In the genomic region with DNA sequence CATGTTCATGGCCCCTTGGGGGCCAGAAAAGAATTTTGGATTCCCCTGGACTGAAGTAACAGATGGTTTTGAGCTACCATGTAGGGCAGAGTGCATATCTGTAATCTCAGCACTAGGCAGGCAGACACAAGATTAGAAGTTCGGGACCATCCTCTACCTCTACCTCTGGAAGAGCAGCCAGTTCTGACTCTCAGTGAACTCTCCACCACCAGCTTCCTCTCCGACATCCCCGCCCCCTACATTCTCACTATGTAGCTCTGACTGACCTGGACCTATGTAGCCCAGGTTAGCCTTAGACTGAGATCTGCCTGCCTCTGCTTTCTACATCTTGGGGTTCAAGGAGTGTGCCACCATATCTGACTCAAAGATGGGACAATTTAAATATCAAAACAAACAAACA, we compare ENCODE assay signal across 8 mouse cellular contexts. TPM values are rescaled to one million over a fixed set of nuclear protein-coding genes. Genes with fewer than 3 reads are reported as not detected.
DNase-seq lines count a peak whose midpoint lies in the region; ATAC-seq and TF ChIP-seq lines count a peak whose summit lies in the region.

No protein-coding gene starts in this region.

- peaks cover 9% of the 10 kb centered on the region for H3K4me1 ChIP-seq in heart, adult 2 months (ENCODE audit: control insufficient read depth, insufficient read depth, low read length)
- H3K4me1 ChIP-seq in liver, embryonic 12.5 days: peaks cover 45% of the 10 kb centered on the region
- H3K4me1 ChIP-seq in liver, embryonic 11.5 days (replicated peaks; ENCODE audit: control insufficient read depth, insufficient read depth, low read length): peaks cover 6% of the 10 kb centered on the region
- peaks cover 35% of the 10 kb centered on the region for H3K4me1 ChIP-seq in embryonic facial prominence, embryonic 14.5 days (ENCODE audit: control insufficient read depth, insufficient read depth, low read length)
- H3K4me1 ChIP-seq in liver, embryonic 16.5 days (ENCODE audit: control insufficient read depth, low read depth, low read length): peaks cover 9% of the 10 kb centered on the region

- no peak for ATAC-seq in liver, embryonic 12.5 days
- ATAC-seq in liver, embryonic 11.5 days (replicated peaks; ENCODE audit: low FRiP score): no peak
- no peak for ATAC-seq in embryonic facial prominence, embryonic 14.5 days (ENCODE audit: low read depth)
- ATAC-seq in liver, embryonic 16.5 days (ENCODE audit: low read depth): no peak

- no peaks in the 10 kb centered on the region for H3K27me3 ChIP-seq in heart, adult 2 months (ENCODE audit: control insufficient read depth, insufficient read depth, low read length)
- peaks cover 18% of the 10 kb centered on the region for H3K27me3 ChIP-seq in liver, embryonic 12.5 days (replicated peaks)
- H3K27me3 ChIP-seq in liver, embryonic 11.5 days (replicated peaks; ENCODE audit: control insufficient read depth, insufficient read depth, low read length): no peaks in the 10 kb centered on the region
- no peaks in the 10 kb centered on the region for H3K27me3 ChIP-seq in embryonic facial prominence, embryonic 14.5 days (replicated peaks; ENCODE audit: control insufficient read depth, insufficient read depth, low read length)
- 0 out of 2 replicates have a peak, but pooled peaks cover 3% of the 10 kb centered on the region for H3K27me3 ChIP-seq in liver, embryonic 16.5 days (ENCODE audit: control insufficient read depth, insufficient read depth, low read depth, low read length)

- peak overlapping the region; percentile 64; the same call in 1 of the 2 replicates for H3K4me2 ChIP-seq in liver, embryonic 12.5 days
- no peak overlapping the region; the same call in 1 of the 2 replicates for H3K4me2 ChIP-seq in liver, embryonic 11.5 days
- H3K4me2 ChIP-seq in embryonic facial prominence, embryonic 14.5 days (ENCODE audit: low read depth, low read length): peak overlapping the region; percentile 59
- no peak overlapping the region for H3K4me2 ChIP-seq in liver, embryonic 16.5 days (ENCODE audit: low read depth, low read length)

- TF ChIP-seq POLR2A in heart, adult 2 months (IDR thresholded peaks at IDR 0.05; ENCODE audit: insufficient read depth, low read depth, low read length): peak; percentile 39; the same call in 1 of the 2 replicates

- peak overlapping the region; percentile 92 for H3K9ac ChIP-seq in heart, adult 2 months (ENCODE audit: low read depth, low read length)
- H3K9ac ChIP-seq in liver, embryonic 12.5 days: no peak overlapping the region
- no peak overlapping the region for H3K9ac ChIP-seq in liver, embryonic 11.5 days (ENCODE audit: low read depth, low read length)
- H3K9ac ChIP-seq in embryonic facial prominence, embryonic 14.5 days (ENCODE audit: low read depth, low read length): peak overlapping the region; percentile 75
- no peak overlapping the region for H3K9ac ChIP-seq in liver, embryonic 16.5 days (ENCODE audit: low read depth, low read length)

- TF ChIP-seq EP300 in heart, adult 2 months (IDR thresholded peaks at IDR 0.05; ENCODE audit: insufficient read depth, low read depth, low read length): no peak

- H3K36me3 ChIP-seq in heart, adult 2 months (ENCODE audit: control insufficient read depth, insufficient read depth, low read length): peaks cover 10% of the 10 kb centered on the region
- H3K36me3 ChIP-seq in liver, embryonic 12.5 days: peaks cover 6% of the 10 kb centered on the region
- H3K36me3 ChIP-seq in liver, embryonic 11.5 days (ENCODE audit: control insufficient read depth, insufficient read depth, low read length): peaks cover 5% of the 10 kb centered on the region; the same call in 1 of the 2 replicates
- peaks cover 23% of the 10 kb centered on the region for H3K36me3 ChIP-seq in embryonic facial prominence, embryonic 14.5 days (ENCODE audit: control insufficient read depth, insufficient read depth, low read length)
- peaks cover under 1% of the 10 kb centered on the region; the same call in 1 of the 2 replicates for H3K36me3 ChIP-seq in liver, embryonic 16.5 days (ENCODE audit: control insufficient read depth, insufficient read depth)

- no peaks in the 10 kb centered on the region; the same call in 1 of the 2 replicates for H3K9me3 ChIP-seq in liver, embryonic 12.5 days (replicated peaks)
- no peaks in the 10 kb centered on the region for H3K9me3 ChIP-seq in liver, embryonic 11.5 days (ENCODE audit: control insufficient read depth, low read length)
- H3K9me3 ChIP-seq in embryonic facial prominence, embryonic 14.5 days (ENCODE audit: control insufficient read depth, low read length): no peaks in the 10 kb centered on the region
- H3K9me3 ChIP-seq in liver, embryonic 16.5 days (replicated peaks; ENCODE audit: control insufficient read depth, low read length): no peaks in the 10 kb centered on the region

- H3K4me3 ChIP-seq in heart, adult 2 months: peak overlapping the region; percentile 68
- no peak overlapping the region for H3K4me3 ChIP-seq in liver, embryonic 12.5 days
- H3K4me3 ChIP-seq in liver, embryonic 11.5 days (ENCODE audit: low read depth, low read length): no peak overlapping the region; the same call in 1 of the 2 replicates
- H3K4me3 ChIP-seq in embryonic facial prominence, embryonic 14.5 days (ENCODE audit: low read depth, low read length): peak overlapping the region; percentile 52
- H3K4me3 ChIP-seq in liver, embryonic 16.5 days (ENCODE audit: low read depth, low read length): peak overlapping the region; percentile 46; the same call in 1 of the 2 replicates

- WGBS in heart, adult 2 months: 34% methylated on average over 3 of the region's 3 CpGs
- 29% methylated on average over 3 of the region's 3 CpGs for WGBS in liver, embryonic 12.5 days (ENCODE audit: insufficient replicate concordance)
- 62% methylated on average over 3 of the region's 3 CpGs for WGBS in liver, embryonic 11.5 days
- WGBS in embryonic facial prominence, embryonic 14.5 days: 73% methylated on average over 3 of the region's 3 CpGs
- 35% methylated on average over 3 of the region's 3 CpGs for WGBS in liver, embryonic 16.5 days (ENCODE audit: insufficient replicate concordance)

- DNase-seq in heart, adult 2 months: no peak
- no peak for DNase-seq in heart, postnatal 25 days (ENCODE audit: low spot score)
- no peak for DNase-seq in liver, embryonic 11.5 days (ENCODE audit: low spot score)
- no peak for DNase-seq in embryonic facial prominence, embryonic 14.5 days (ENCODE audit: low spot score)
- no peak for DNase-seq in urinary bladder, postnatal 14 days (ENCODE audit: low spot score)
- DNase-seq in cerebellum, adult 18-20 months: no peak

- intact Hi-C loops in heart, adult 2 months (cut with DNase I): no loop called here
- intact Hi-C loops in heart, postnatal 25 days (cut with DNase I): no loop called here

- H3K27ac ChIP-seq in heart, adult 2 months: peak overlapping the region; percentile 97
- H3K27ac ChIP-seq in liver, embryonic 12.5 days: no peak overlapping the region
- H3K27ac ChIP-seq in liver, embryonic 11.5 days (ENCODE audit: low read depth, low read length): no peak overlapping the region
- H3K27ac ChIP-seq in embryonic facial prominence, embryonic 14.5 days (replicated peaks; ENCODE audit: low read depth, low read length): 0 out of 2 replicates have a peak overlapping the region, but pooled peaks have one; percentile 48
- no peak overlapping the region for H3K27ac ChIP-seq in liver, embryonic 16.5 days (ENCODE audit: low read length)

- no peaks in the 10 kb centered on the region for H3K79me2 ChIP-seq in heart, adult 2 months (replicated peaks; ENCODE audit: control insufficient read depth, insufficient read depth, low read length)

- TF ChIP-seq CTCF in heart, adult 2 months (IDR thresholded peaks at IDR 0.05): no peak

RNA-seq across cellular contexts. Expression of gene Ehd2, which starts 0.9 kb away (rescaled TPM):
- 10 to 100 TPM; 76.8 to 91.3 TPM for total RNA-seq in heart, adult 2 months (2021)
- 81.9 and 100 TPM in 2 replicates for polyA plus RNA-seq in heart, adult 2 months (2012; rRNA removed)
- total RNA-seq in heart, postnatal 25 days (2021): 100 to 1,000 TPM; 112 to 129 TPM
- 6.5 and 7.8 TPM in 2 replicates for polyA plus RNA-seq in liver, embryonic 12.5 days (2016; fragmentation: Nextera tagmentation; extraction: Ambion mirVana)
- 7.5 and 10.8 TPM in 2 replicates for polyA plus RNA-seq in liver, embryonic 11.5 days (2014; fragmentation: Nextera tagmentation; extraction: Ambion mirVana)
- polyA plus RNA-seq in embryonic facial prominence, embryonic 14.5 days (2014; fragmentation: Nextera tagmentation; extraction: Ambion mirVana): 58.0 and 67.1 TPM in 2 replicates
- 4.7 and 5.6 TPM in 2 replicates for polyA plus RNA-seq in liver, embryonic 16.5 days (2015; fragmentation: Nextera tagmentation; extraction: Ambion mirVana)

RNA-seq across cellular contexts. Expression of gene Nop53, which starts 20.6 kb away (rescaled TPM):
- 100 to 1,000 TPM; 117 to 143 TPM for total RNA-seq in heart, adult 2 months (2021)
- 56.3 and 60.0 TPM in 2 replicates for polyA plus RNA-seq in heart, adult 2 months (2012; rRNA removed)
- total RNA-seq in heart, postnatal 25 days (2021): 100 to 1,000 TPM; 123 to 127 TPM
- 130 and 143 TPM in 2 replicates for polyA plus RNA-seq in liver, embryonic 12.5 days (2016; fragmentation: Nextera tagmentation; extraction: Ambion mirVana)
- polyA plus RNA-seq in liver, embryonic 11.5 days (2014; fragmentation: Nextera tagmentation; extraction: Ambion mirVana): 217 and 219 TPM in 2 replicates
- polyA plus RNA-seq in embryonic facial prominence, embryonic 14.5 days (2014; fragmentation: Nextera tagmentation; extraction: Ambion mirVana): 164 and 180 TPM in 2 replicates
- 71.8 and 79.1 TPM in 2 replicates for polyA plus RNA-seq in liver, embryonic 16.5 days (2015; fragmentation: Nextera tagmentation; extraction: Ambion mirVana)

RNA-seq across cellular contexts. Expression of gene Selenow, which starts 44.3 kb away (rescaled TPM):
- 100 to 1,000 TPM; 170 to 195 TPM for total RNA-seq in heart, adult 2 months (2021)
- 312 and 325 TPM in 2 replicates for polyA plus RNA-seq in heart, adult 2 months (2012; rRNA removed)
- 100 to 1,000 TPM; 148 to 155 TPM for total RNA-seq in heart, postnatal 25 days (2021)
- 445 and 464 TPM in 2 replicates for polyA plus RNA-seq in liver, embryonic 12.5 days (2016; fragmentation: Nextera tagmentation; extraction: Ambion mirVana)
- polyA plus RNA-seq in liver, embryonic 11.5 days (2014; fragmentation: Nextera tagmentation; extraction: Ambion mirVana): 557 and 609 TPM in 2 replicates
- 1,004 and 1,082 TPM in 2 replicates for polyA plus RNA-seq in embryonic facial prominence, embryonic 14.5 days (2014; fragmentation: Nextera tagmentation; extraction: Ambion mirVana)
- 235 and 256 TPM in 2 replicates for polyA plus RNA-seq in liver, embryonic 16.5 days (2015; fragmentation: Nextera tagmentation; extraction: Ambion mirVana)

Comparison
In these comparisons a context has a peak if more than half of its experiments do, and no peak if none do; other contexts are left out.
1. H3K4me3 ChIP-seq: peak in heart, adult 2 months (single experiment), embryonic facial prominence, embryonic 14.5 days (single experiment) and liver, embryonic 16.5 days (single experiment); none in liver, embryonic 12.5 days (single experiment) and liver, embryonic 11.5 days (single experiment).
2. H3K4me2 ChIP-seq: peak in liver, embryonic 12.5 days (single experiment) and embryonic facial prominence, embryonic 14.5 days (single experiment); none in liver, embryonic 11.5 days (single experiment) and liver, embryonic 16.5 days (single experiment).
3. H3K27ac ChIP-seq: peak in heart, adult 2 months (single experiment) and embryonic facial prominence, embryonic 14.5 days (single experiment); none in liver, embryonic 12.5 days (single experiment), liver, embryonic 11.5 days (single experiment) and liver, embryonic 16.5 days (single experiment).
4. H3K9ac ChIP-seq: peak in heart, adult 2 months (single experiment) and embryonic facial prominence, embryonic 14.5 days (single experiment); none in liver, embryonic 12.5 days (single experiment), liver, embryonic 11.5 days (single experiment) and liver, embryonic 16.5 days (single experiment).